Mouse (Mus musculus) cerebellum, adult 9-10 months (tissue): Measurements from ENCODE around the gene Lrrc7.
A peak's percentile ranks its signal among the peaks of the same experiment; 100 is the strongest.

Experiments used
- DNase-seq: peaks from one replicate; pipeline ENCODE4 v3.0.0; 2022

Lrrc7 gene

DNA sequence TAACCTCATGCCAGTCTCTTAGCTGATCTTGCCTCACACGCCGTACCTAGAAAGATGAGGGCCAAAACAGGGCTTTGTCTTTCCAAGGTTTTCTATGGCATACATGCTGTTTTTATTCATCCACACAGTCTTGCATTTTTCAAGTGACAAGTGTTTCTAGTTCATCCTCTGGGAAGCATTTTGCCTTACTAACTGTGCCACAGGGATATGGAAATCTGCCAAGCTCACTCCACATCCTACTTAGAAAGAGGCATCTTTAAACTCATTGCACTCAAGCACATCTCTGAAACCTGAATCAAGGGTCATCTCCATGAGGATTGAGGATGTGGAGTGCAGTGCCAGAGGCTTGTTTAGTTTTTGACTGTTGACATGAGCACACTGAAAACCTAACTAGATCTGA, 199.9 kb downstream of the Lrrc7 start:
- DNase-seq: no peak

- DNase-seq: no peak
Observed at GRCm38 (mm10) chr3:158356706-158357105, 205.3 kb downstream of the Lrrc7 start.

DNA sequence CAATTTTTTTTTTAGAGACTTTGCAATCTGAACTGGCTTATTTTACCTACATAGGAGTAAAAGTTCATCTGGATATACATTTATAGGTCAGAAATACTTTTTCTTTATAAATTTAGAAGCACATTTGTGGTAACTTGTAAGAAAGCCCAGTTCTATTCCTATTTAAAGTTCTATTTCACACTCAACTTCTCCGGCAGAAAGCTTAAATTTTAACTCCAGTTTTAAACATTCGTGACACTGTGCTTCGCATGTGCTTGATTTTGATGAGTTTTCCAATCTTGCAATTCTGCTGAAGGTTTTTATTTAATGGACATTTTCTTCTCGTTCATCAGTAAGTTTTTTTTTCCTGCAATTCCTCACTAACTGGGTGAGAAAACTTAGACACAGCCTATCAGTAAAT, 205.8 kb downstream of the Lrrc7 start:
- no peak for DNase-seq

GRCm38 (mm10) chr3:158340808-158341207, 221.2 kb downstream of the Lrrc7 start:
- no peak for DNase-seq

- DNase-seq: no peak
Observed at GRCm38 (mm10) chr3:158330085-158330484, 231.9 kb downstream of the Lrrc7 start.

DNA sequence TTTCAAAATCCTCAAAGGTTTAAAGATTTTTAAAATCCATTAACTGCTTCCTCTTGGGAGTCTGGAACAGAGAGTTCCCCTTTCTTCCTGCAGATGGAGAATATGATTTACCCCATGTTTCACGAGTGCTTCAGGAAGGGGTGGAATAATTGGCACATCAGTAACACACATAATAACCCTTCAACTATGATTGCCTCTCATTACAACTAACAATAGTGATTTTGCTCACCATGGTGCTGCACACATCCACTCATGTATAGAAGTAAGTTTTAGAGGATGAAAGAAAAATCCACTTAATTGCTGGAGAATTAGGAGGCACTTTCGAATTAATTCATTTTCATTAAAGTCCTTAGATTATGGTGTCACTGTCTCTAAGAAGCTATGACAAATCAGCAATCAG, 251.6 kb downstream of the Lrrc7 start:
- DNase-seq: no peak

DNA sequence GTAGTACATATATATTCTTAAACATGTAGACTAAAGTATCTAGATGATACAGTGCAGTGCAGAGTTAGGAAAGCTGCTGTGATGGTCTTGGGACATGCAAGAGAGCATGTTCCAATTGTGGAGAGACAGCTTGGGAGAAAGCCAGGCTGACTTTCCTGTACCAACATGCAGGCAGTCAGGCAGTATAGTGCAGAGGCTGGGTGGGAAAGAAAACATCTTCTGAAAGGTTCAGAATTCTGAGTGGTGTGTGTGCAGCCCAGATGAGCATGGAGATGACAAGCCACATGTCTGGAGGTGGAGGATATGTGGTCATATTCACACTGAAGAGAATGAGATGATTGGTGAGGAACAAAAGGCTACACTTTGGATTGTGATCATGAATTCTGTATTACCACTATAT, 254.6 kb downstream of the Lrrc7 start:
- DNase-seq: no peak

DNA sequence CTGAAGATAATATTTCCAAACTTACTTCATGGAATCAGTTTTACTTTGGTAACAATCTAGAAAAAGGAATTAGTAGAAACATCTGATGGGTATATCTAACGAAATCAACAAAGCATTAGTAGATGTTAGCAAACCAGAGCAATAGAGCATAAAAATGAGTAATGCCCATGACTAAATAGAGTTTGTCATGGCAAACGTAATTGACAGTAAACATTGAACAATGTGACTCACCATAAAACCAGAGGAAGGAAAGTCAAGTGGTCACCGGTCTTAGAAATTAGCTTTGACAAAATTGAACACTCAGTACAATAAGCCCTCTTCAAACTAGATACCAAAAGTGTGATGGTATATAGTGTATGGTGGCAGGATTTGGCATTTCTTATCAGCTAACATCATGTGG, 263.3 kb downstream of the Lrrc7 start:
- DNase-seq: no peak

DNA sequence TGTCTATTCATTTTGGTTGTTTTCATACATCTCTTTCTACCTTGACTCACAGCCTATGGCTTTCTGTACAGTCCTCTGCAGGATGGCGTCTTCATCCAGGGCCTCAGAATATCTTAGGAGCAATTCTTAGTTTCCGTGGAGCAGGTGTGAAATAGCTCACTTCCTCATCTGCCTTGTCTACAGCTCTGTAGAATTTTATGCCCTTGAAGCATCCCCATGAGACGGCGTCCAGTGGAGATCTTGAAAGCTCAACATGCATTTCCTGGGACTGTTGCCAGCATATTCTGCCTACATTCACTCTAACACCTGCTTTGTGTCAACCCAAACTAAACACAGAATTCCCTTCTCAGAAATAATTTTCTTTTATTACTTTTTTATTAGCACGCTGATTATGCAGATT, 267.0 kb downstream of the Lrrc7 start:
- DNase-seq: peak; percentile 5

GRCm38 (mm10) chr3:158284431-158284830, 277.6 kb downstream of the Lrrc7 start:
- DNase-seq: no peak

- DNase-seq: no peak
Observed at GRCm38 (mm10) chr3:158278631-158279030, 283.4 kb downstream of the Lrrc7 start.

GRCm38 (mm10) chr3:158272700-158273099, 289.3 kb downstream of the Lrrc7 start:
- DNase-seq: no peak

GRCm38 (mm10) chr3:158270887-158271286, 291.1 kb downstream of the Lrrc7 start:
- no peak for DNase-seq

DNA sequence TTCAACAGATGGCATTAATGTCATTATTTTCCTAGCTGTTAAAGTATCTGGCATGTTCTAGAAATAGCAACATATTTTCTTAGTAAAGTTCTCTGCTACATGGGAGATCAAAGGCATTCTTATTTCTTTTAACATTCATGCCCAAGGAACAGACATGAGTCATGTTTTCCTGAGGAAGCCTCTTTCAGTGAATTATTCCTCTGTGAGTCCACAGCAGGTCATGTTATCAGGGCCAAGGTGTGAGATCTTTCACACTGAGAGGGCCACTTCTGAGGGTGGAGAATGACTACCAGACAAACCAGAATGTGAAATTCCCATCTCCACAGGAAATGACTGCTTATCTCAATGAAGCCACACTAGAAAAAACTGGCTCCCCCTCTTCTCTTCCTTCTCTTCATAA, 309.4 kb downstream of the Lrrc7 start:
- DNase-seq: no peak

- no peak for DNase-seq
Observed at GRCm38 (mm10) chr3:158247672-158248071, 314.3 kb downstream of the Lrrc7 start.

GRCm38 (mm10) chr3:158210657-158211056, 351.4 kb downstream of the Lrrc7 start:
- no peak for DNase-seq

DNA sequence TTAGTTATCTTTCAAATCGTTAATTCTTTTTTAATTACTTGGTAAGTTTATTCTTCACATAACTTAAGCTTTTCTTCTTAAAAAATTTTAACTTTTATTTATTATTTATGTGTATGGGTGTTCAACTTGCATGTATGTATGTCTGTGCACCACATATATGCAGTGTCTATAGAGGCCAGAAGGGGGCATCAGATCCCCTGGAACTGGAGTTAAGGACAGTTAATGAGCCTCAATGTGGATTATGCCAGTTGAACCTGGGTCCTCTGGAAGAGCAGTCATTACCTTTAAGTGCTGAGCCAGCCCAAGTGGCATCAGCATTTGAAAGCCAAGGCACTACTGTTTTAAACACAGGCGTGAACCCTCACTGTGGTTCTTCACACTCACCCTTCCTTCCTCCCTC, 352.0 kb downstream of the Lrrc7 start:
- peak; percentile 5 for DNase-seq

- no peak for DNase-seq
Observed at GRCm38 (mm10) chr3:158207840-158208239, 354.2 kb downstream of the Lrrc7 start.

DNA sequence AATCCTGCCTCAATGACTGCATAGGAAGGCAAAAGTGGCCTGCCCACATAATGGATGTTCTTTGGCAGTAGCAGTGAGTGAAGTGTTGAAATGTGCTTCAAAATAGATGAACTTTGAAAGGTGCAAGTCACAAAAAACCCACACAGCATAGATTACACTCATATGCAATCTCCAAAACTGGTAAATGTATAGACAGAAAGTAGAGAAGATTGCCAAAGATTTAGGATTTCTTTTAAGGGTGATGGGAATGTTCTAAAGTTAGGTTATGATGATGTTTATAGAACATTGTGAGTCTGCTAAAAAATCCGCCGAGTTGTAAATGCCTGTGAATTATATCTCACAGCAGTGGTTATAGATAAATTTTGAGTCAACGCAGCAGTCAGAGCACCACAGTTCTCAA, 359.2 kb downstream of the Lrrc7 start:
- DNase-seq: no peak

DNA sequence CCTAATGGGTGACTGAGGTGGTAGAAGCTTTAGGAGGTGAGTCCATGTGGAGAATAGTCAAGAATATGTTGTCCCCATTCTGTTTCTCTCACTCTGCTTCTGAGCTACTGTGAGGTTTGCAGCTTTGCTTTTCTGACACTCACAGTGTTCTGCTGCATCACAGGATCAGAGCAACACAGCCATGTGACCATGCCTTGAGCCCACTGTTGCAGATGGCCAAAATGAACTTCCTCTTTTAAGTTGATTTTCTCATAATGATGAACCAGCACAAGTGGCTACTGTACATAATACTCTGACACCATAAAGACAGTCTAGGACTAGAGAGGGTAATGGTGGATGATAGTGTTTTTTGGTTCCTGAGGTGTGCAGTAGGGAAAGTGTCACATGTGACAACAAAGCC, 366.6 kb downstream of the Lrrc7 start:
- no peak for DNase-seq

DNA sequence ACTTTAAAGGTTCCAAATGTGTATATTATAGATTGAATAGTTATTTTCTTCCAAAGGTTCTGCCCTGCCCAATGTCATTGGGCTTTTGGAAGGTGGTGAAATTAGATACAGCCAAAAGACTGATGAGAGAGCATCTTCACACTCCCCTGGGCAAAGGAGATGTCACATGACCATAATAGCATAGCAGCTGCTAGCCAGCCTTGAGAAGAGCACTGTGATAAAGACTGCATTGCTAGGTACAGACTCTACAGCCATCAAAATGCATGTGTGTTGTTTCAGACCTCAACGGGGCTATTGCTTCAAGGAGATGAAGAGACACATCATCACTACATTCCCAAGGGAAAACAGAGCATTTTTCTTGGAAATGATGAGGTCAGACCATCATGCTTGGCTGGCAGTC, 368.8 kb downstream of the Lrrc7 start:
- no peak for DNase-seq

DNA sequence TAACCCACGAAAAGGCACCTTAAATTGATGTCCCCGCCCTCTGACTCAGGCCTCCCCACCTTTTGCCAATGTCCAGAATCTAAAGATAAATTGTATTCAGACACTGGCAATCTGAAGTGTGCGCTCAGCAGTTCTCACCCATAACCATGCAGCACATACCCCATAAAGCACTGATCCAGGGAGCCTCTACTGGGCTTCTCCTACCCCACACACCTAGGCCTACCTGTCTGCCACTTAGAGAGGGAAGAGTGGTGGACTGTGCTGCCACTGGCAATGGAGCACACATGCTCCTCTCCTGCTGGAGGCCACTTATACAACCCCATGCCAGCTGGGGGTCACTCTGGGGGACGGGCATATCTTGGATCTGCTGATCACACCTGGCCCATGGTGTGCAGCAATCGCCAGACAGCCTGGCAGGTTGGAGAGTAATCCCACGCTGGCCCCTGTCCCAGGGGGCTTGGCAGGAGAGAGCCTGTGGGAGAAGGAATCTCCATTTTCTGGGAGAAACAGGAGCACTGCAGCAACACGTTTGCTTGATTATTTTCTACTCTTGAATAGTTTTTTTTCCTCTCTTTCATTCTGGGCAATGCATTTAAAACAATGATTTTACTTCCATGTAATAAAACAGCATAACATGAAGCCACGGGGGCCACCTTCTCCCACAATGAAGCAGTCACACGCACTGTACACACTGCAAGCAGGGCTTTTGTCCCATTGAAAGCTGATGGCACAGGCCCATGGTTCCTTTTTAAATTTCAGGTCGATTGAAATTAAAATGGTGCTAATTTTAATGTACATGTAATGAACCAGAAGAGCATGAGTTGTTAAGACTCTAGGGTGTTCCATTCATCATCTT, 386.9 kb downstream of the Lrrc7 start:
- no peak for DNase-seq

- no peak for DNase-seq
Observed at GRCm38 (mm10) chr3:158169180-158169579, 392.8 kb downstream of the Lrrc7 start.

GRCm38 (mm10) chr3:158168454-158168853, 393.6 kb downstream of the Lrrc7 start:
- DNase-seq: no peak

DNA sequence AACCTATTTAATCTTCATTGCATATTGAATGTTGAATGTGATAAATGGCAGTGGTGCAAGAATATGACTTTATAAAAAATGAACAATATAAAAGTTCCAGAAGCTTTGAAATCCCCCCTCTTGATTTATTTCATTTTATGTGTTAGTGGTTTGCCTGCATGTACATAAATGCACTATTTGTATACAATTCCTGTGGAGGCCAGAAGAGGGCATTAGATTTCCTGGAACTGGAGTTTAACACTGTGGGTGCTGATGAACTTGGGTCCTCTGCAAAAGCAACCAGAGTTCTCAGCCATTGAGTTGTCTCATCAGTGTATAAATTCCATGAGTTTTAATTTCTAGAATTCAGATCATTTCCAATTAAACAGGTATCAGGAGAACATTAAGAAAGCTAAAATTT, 397.0 kb downstream of the Lrrc7 start:
- no peak for DNase-seq
